Mouse (Mus musculus): ENCODE measurements around the gene Pdcd6. TPM values are rescaled to one million over a fixed set of nuclear protein-coding genes. Genes with fewer than 3 reads are reported as not detected.

Pdcd6 gene
- polyA plus RNA-seq (2012; rRNA removed), result 78.0 and 106 TPM in 2 replicates

DNA sequence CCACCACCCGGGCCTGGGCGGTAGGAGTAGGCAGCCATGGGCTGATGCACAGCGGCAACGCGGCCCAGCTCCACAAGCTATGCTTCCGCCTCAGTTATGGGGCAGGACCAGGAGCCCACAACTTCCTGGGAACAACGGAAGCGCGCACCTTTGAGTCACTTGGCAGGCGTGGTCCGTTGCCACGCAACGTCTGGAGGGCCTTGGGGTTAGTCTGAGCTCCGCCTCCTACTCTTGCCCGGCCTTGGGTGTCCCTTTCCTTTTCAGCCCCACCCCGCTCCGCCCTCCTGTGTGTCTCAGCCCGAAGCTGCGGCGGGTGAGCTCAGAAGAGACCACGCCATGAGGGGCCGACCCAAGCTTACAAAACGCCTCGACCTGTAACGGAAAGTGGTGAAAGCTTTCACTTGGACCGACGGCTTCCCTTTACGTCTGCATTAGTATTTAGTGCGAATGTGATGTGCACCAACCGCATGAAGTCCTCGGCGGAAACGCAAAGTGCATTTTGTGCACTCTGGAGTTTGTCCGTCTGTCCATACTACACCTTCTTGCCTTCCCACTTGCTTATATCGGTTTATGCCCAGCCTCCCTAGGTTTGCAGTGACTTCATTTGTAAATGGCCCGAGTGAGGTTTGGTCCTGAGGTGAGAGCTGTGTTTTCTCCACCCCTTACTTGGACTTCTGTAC, at the start of gene Pdcd6:
TSS of gene Pdcd6 (minus strand) at position 411 of the 680 bp plus-strand sequence.

GRCm38 (mm10) chr13:74363859-74364235, 46.5 kb upstream of the Pdcd6 start, which contains the start of gene Lrrc14b:
Lrrc14b (minus strand) TSS chr13:74364005.

GRCm38 (mm10) chr13:74349566-74350434, 32.4 kb upstream of the Pdcd6 start, which contains the start of the genes Sdha and Ccdc127:
Sdha (minus strand) TSS chr13:74350280.
Ccdc127 (plus strand) TSS chr13:74350309.

GRCm38 (mm10) chr13:74292167-74292566, 25.2 kb downstream of the Pdcd6 start, which contains the start of gene Ahrr:
Ahrr (minus strand) TSS chr13:74292331.

Other genes starting within 250 kb of the Pdcd6 start
- gene Slc9a3, start 196.1 kb downstream of the Pdcd6 start, polyA plus RNA-seq (2012; rRNA removed), result 2.1 and 2.9 TPM in 2 replicates
- 39.7 and 52.8 TPM in 2 replicates for gene Exoc3, start 108.8 kb downstream of the Pdcd6 start, polyA plus RNA-seq (2012; rRNA removed)
- 0.70 and 1.0 TPM in 2 replicates for gene Ahrr, start 25.2 kb downstream of the Pdcd6 start, polyA plus RNA-seq (2012; rRNA removed)
- gene Sdha, start 32.7 kb upstream of the Pdcd6 start, polyA plus RNA-seq (2012; rRNA removed), result 99.6 and 106 TPM in 2 replicates
- 1.8 and 2.7 TPM in 2 replicates for gene Ccdc127, start 32.7 kb upstream of the Pdcd6 start, polyA plus RNA-seq (2012; rRNA removed)
- 0.67 and 0.95 TPM in 2 replicates for gene Lrrc14b, start 46.4 kb upstream of the Pdcd6 start, polyA plus RNA-seq (2012; rRNA removed)
- 0.03 and 0.17 TPM in 2 replicates for gene Zfp72, start 73.3 kb upstream of the Pdcd6 start, polyA plus RNA-seq (2012; rRNA removed)
- 30.7 and 30.9 TPM in 2 replicates for gene Ftl1-ps1, start 82.1 kb upstream of the Pdcd6 start, polyA plus RNA-seq (2012; rRNA removed)
- 0.47 TPM in 1 of 2 replicates, not detected in the other for gene Zfp825, start 176.4 kb upstream of the Pdcd6 start, polyA plus RNA-seq (2012; rRNA removed)